Mouse (Mus musculus) common myeloid progenitor, adult 5-6 weeks (primary cell): ENCODE data around the gene Casr. TPM values are rescaled to one million over a fixed set of nuclear protein-coding genes. Genes with fewer than 3 reads are reported as not detected.

Source experiments
- ATAC-seq: replicated peaks from 2 replicates; pipeline ENCODE4 v1.8.0; 2016; ENCODE audit warnings: low read depth, mild to moderate bottlenecking, moderate TSS enrichment, inconsistent platforms; ENCODE audit not compliant: poor library complexity, severe bottlenecking
- total RNA-seq: library from RNA; stranded (forward); fragments of 200-1000, 187-1606 nt; gene quantifications from 2 replicates; pipeline ENCODE4 v1.2.3, GENCODE M21; 2017

Casr gene
- total RNA-seq, 1 experiment from 2014 or later: not detected

GRCm38 (mm10) chr16:36526596-36527282 lies 35.2 kb downstream of the Casr start:
- ATAC-seq: no peak

DNA sequence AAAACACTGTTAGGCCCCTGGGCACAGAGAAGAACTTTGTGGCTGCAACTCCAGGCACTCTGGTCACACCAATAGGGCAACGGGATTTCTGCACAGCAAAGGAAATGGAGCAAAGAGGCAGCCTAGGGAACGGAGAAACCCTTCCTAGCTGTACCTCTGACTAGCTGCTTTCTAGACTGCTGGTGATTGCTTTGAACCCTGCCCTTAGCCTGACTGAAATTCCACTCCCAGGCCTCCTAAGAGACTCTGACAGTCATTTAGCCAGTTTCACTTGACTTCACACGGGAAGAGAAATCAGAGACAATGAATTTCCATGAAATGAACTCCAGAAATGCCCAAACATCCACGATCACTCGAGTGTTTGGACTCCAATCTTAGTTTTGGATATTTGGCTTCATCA lies 38.8 kb downstream of the Casr start:
- ATAC-seq: no peak

- ATAC-seq: no peak
These were observed 45.6 kb downstream of the Casr start for GRCm38 (mm10) chr16:36516355-36516754.

GRCm38 (mm10) chr16:36507300-36507699 lies 54.6 kb downstream of the Casr start:
- ATAC-seq: no peak

GRCm38 (mm10) chr16:36506827-36507226 lies 55.1 kb downstream of the Casr start:
- no peak for ATAC-seq

GRCm38 (mm10) chr16:36505913-36506312 lies 56.0 kb downstream of the Casr start:
- ATAC-seq: no peak

GRCm38 (mm10) chr16:36505134-36505533 lies 56.8 kb downstream of the Casr start:
- no peak for ATAC-seq

GRCm38 (mm10) chr16:36502286-36502685 lies 59.7 kb downstream of the Casr start:
- ATAC-seq: peak; percentile 88

DNA sequence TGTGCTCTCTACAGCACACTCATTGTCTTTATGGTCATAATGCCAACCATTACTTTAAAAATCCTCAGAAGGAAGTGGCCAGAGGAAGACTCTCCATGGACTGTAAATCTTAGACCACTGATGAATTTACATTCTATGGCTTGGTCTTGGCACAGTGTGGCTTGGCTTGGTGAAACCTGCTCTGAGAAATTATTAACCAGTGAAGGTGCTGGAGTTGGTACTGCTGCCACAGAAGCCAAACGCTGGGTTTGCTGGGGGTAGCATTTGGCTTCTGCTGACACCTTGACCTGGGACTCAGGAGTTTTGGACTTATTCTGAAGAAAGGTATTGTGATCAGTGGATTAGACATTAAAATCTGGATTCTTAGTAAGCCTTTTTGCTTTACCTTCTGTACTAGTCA lies 69.5 kb downstream of the Casr start:
- no peak for ATAC-seq

- ATAC-seq: peak; percentile 99
These were observed 85.1 kb downstream of the Casr start for GRCm38 (mm10) chr16:36476866-36477265.

DNA sequence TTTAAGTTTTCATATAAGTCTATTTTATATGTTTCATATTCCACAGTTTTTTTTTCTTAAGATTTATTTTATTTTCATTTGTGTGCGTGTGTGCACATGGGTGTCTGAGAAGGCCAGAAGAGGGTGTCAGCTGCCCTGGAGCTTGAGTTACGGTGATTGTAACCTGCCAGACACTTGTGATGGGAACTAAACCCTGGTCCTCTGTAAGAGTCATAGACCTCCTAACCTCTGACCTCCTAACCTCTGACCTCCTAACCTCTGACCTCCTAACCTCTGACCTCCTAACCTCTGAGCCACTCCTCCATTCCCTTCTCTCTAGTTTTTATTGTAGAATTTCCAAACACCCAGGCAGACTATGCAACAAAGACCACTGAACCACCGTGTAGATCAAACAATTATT lies 86.4 kb downstream of the Casr start:
- no peak for ATAC-seq

GRCm38 (mm10) chr16:36474849-36475248 lies 87.1 kb downstream of the Casr start:
- no peak for ATAC-seq

DNA sequence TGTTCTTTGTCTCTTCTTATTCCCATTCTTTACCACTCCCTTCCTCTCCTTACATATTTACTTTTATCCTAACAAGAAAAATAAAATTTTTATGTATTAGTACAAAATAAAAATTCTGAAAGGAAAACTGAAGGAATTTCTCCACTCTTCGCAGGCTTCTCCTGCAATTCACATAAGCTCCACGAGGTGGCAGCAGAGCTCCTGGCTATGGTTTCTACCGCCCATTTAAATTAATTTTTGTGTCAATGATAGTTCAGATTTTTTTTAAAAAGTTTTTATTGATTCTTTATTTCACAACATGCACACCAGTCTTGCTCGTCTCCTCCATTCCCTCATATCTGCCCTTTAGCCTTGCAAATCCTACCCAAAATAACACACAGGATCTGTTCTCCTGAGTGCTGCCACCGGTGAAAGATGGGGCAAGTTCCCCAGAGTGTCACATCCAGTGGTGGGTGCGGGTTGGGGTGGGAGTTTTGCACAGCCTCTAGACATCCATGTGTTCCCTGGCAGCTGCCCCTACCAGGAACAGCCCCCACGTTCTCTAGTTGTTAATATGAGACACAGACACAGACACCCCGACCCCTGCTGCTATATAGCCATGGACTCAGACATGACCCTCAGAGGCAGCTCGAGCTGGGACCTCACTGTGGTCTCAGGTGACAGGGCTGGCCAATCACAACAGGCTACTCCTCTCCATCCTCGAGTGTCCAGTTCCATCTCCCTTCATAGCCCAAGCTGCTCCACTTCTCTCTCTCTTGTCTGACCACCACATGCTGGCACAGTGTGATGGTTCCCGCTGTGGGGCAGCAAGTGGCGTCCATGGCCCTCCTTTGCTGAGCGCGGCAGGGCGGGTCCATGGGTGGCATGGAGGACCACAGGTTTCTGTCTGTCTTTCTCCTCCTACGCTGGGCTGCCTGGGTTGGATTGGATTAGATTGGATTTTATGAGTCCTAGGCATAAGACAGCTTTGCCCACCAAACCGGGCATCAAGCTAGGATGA lies 88.4 kb downstream of the Casr start:
- ATAC-seq: no peak

DNA sequence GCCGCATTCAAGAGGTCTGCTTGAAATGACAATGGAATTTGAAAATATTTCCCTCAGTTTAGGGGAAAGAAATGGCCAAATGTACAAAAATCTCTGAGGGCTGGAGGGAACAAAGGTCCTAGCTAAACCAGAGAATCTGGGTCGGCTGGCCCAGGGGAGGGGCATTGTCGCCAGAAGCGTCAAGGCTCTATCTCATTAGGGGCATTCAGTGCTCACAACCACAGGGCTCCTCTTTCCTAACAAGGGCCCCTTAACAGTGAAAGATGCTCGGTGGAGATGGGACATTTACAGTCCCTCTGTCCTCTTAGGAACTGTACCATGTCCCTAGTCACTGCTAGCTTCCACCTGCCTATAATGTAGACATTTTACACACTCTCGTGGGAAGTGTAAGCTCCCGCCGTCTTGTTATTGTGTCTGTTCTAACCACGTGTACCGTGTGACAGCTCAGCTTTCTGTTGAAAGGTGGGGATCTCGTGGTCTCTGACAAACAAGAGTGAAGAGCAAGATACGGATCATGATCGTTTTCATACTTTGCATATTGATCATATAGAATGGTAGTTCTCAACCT lies 90.8 kb downstream of the Casr start:
- ATAC-seq: no peak

- no peak for ATAC-seq
These were observed 91.9 kb downstream of the Casr start for GRCm38 (mm10) chr16:36469955-36470478.

DNA sequence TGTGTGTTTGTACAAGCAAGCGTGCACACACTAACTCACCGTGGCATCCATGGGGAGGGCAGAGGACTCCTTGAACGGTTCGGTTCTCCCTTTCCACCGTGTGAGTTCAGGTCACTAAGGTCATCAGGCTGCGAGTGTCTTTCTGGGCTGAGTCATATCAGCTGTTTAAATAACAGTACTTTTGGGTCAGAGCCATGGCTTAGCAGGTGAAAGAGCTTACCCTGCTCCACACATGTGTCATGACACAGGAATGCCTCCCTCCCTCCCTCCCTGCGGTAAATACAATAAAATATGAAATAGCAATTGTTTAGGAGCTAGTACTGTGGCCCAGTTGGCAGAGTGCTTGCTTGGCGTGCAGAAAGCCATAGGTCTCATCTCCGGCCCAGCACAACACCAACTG lies 92.6 kb downstream of the Casr start:
- ATAC-seq: no peak

DNA sequence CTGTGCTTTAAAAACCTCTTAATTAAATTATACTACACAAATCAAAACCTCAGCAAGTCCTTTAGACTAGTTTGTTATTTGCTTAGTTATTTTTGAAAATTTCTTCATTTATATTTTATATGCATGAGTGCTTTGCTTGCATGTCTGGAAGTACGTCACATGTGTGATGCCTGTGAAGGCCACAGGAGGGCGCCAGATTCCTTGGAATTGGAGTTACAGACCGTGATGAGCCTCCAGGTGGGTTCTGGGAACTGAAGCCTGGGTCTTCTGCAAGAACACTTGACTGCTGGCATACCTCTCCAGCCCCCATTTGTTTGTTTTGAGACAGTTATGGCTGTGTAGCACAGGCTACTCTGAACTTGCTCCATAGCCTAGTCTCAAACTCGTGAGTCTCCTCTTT lies 93.1 kb downstream of the Casr start:
- no peak for ATAC-seq

GRCm38 (mm10) chr16:36467936-36468335 lies 94.0 kb downstream of the Casr start:
- no peak for ATAC-seq

- ATAC-seq: no peak
These were observed 96.5 kb downstream of the Casr start for GRCm38 (mm10) chr16:36465436-36465835.

- no peak for ATAC-seq
These were observed 97.9 kb downstream of the Casr start for GRCm38 (mm10) chr16:36464076-36464475.

- ATAC-seq: no peak
These were observed 101.5 kb downstream of the Casr start for GRCm38 (mm10) chr16:36460426-36460825.
